ENCODE assay signal across 9 mouse cellular contexts in the genomic region with DNA sequence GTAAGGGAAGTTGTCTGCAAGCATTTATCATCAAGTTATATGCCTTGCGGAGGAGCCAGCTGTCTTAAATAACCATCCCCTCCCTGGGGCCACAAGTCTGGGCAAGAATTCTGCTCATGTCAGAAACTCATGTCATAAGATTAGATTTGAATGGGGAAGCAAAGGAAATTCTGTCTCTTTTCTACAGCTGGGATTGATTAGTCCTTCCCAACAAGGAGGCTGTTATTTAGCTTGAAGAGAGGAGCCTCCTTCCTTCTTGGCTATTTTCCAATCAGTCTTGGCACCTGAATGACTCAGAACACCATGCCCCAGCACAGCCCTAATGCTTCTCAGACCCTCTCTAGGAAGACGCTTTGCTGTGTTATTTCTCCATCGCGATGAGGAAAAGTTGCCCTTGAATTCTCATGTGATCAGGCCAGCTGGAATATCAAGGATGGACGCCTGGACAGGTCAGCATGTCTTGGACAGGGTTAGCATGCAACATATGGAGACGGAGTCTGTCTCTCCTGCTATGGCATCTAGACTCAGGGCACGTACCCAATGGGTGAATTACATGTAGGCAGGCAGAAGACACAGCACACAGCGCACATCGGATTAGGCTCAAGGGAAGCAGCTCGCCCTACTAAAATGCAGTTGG.
A peak's percentile ranks its signal among the peaks of the same experiment; 100 is the strongest.
DNase-seq lines count a peak whose midpoint lies in the region; ATAC-seq lines count a peak whose summit lies in the region.
"Had no signal": no experiment of that assay in that cellular context is flagged by ENCODE, and none has a peak within 500 bp of the region (broad histone marks: within the 10 kb centered on the region; RNA-seq: fewer than 3 reads in every experiment).

No protein-coding gene starts in this region.

- no peaks in the 10 kb centered on the region for H3K36me3 ChIP-seq in forebrain, embryonic 10.5 days (replicated peaks)
- H3K36me3 ChIP-seq in forebrain, embryonic 11.5 days (ENCODE audit: control insufficient read depth, insufficient read depth, low read length): no peaks in the 10 kb centered on the region
- no peaks in the 10 kb centered on the region for H3K36me3 ChIP-seq in embryonic facial prominence, embryonic 13.5 days
- H3K36me3 ChIP-seq in limb, embryonic 13.5 days: no peaks in the 10 kb centered on the region

- H3K4me3 ChIP-seq in forebrain, embryonic 10.5 days: no peak overlapping the region
- no peak overlapping the region for H3K4me3 ChIP-seq in forebrain, embryonic 11.5 days (ENCODE audit: low read depth, low read length)
- H3K4me3 ChIP-seq in embryonic facial prominence, embryonic 13.5 days: peak overlapping the region; percentile 17; the same call in 1 of the 2 replicates
- H3K4me3 ChIP-seq in limb, embryonic 13.5 days: no peak overlapping the region

- DNase-seq in forebrain, embryonic 10.5 days (ENCODE audit: extremely low spot score, low spot score): no peak
- no peak for DNase-seq in forebrain, embryonic 11.5 days (ENCODE audit: low spot score)
- DNase-seq in adipocyte (ENCODE audit: low spot score): peak; percentile 71
- DNase-seq in c-Kit-positive CD71-positive TER-119-positive erythroid progenitor cells, embryonic 14.5 days (ENCODE audit: low spot score): no peak
- no peak for DNase-seq in B cell, adult 2 months
- no peak for DNase-seq in thymus, postnatal 10 days (ENCODE audit: low spot score in 2 of 2)
- DNase-seq: thymus, postnatal 4 days had no signal

- 69% methylated on average over 10 of the region's 10 CpGs for WGBS in forebrain, embryonic 10.5 days
- WGBS in forebrain, embryonic 11.5 days: 79% methylated on average over 10 of the region's 10 CpGs
- 19% methylated on average over 10 of the region's 10 CpGs for WGBS in embryonic facial prominence, embryonic 13.5 days
- 47% methylated on average over 10 of the region's 10 CpGs for WGBS in limb, embryonic 13.5 days

- peak overlapping the region; percentile 70 for H3K27ac ChIP-seq in forebrain, embryonic 10.5 days
- no peak overlapping the region for H3K27ac ChIP-seq in forebrain, embryonic 11.5 days (ENCODE audit: low read depth, low read length)
- H3K27ac ChIP-seq in embryonic facial prominence, embryonic 13.5 days: peak overlapping the region; percentile 92
- no peak overlapping the region for H3K27ac ChIP-seq in limb, embryonic 13.5 days

- no peaks in the 10 kb centered on the region for H3K27me3 ChIP-seq in forebrain, embryonic 10.5 days (ENCODE audit: poor library complexity, severe bottlenecking)
- H3K27me3 ChIP-seq in forebrain, embryonic 11.5 days (ENCODE audit: control insufficient read depth, insufficient read depth, low read length): no peaks in the 10 kb centered on the region
- H3K27me3 ChIP-seq in embryonic facial prominence, embryonic 13.5 days: no peaks in the 10 kb centered on the region
- H3K27me3 ChIP-seq in limb, embryonic 13.5 days: no peaks in the 10 kb centered on the region

- no peaks in the 10 kb centered on the region for H3K9me3 ChIP-seq in forebrain, embryonic 10.5 days
- H3K9me3 ChIP-seq in forebrain, embryonic 11.5 days (ENCODE audit: control insufficient read depth, low read length): no peaks in the 10 kb centered on the region
- no peaks in the 10 kb centered on the region for H3K9me3 ChIP-seq in embryonic facial prominence, embryonic 13.5 days
- no peaks in the 10 kb centered on the region for H3K9me3 ChIP-seq in limb, embryonic 13.5 days

- no peak overlapping the region for H3K4me2 ChIP-seq in forebrain, embryonic 11.5 days (ENCODE audit: low read depth, low read length, severe bottlenecking)
- peak overlapping the region; percentile 53 for H3K4me2 ChIP-seq in embryonic facial prominence, embryonic 13.5 days
- H3K4me2 ChIP-seq in limb, embryonic 13.5 days (replicated peaks): peak overlapping the region; percentile 41

- no peak for ATAC-seq in forebrain, embryonic 11.5 days (replicated peaks; ENCODE audit: low FRiP score)
- peak; percentile 86 for ATAC-seq in embryonic facial prominence, embryonic 13.5 days (ENCODE audit: insufficient number of reproducible peaks, insufficient read depth, low FRiP score, low TSS enrichment, low read depth)
- peak; percentile 84 for ATAC-seq in limb, embryonic 13.5 days (ENCODE audit: low FRiP score, low read depth)

- H3K9ac ChIP-seq in forebrain, embryonic 11.5 days (ENCODE audit: low read length): no peak overlapping the region
- no peak overlapping the region for H3K9ac ChIP-seq in embryonic facial prominence, embryonic 13.5 days
- H3K9ac ChIP-seq in limb, embryonic 13.5 days: no peak overlapping the region

- H3K4me1 ChIP-seq in forebrain, embryonic 10.5 days: peaks cover 50% of the 10 kb centered on the region
- peaks cover 17% of the 10 kb centered on the region for H3K4me1 ChIP-seq in forebrain, embryonic 11.5 days (replicated peaks; ENCODE audit: control insufficient read depth, insufficient read depth, low read length)
- peaks cover 60% of the 10 kb centered on the region for H3K4me1 ChIP-seq in embryonic facial prominence, embryonic 13.5 days
- peaks cover 30% of the 10 kb centered on the region for H3K4me1 ChIP-seq in limb, embryonic 13.5 days

Comparison
In these comparisons a context has a peak if more than half of its experiments do, and no peak if none do; other contexts are left out.
1. H3K27ac ChIP-seq: peak in forebrain, embryonic 10.5 days (single experiment) and embryonic facial prominence, embryonic 13.5 days (single experiment); none in forebrain, embryonic 11.5 days (single experiment) and limb, embryonic 13.5 days (single experiment).